Mouse (Mus musculus) lung, postnatal 10 days (tissue): ENCODE measurements around the gene Commd8.

Experiments
- DNase-seq: peaks from one replicate; pipeline ENCODE4 v3.0.0; 2021

The Commd8 gene

GRCm38 (mm10) chr5:72167594-72168284 lies at the start of gene Commd8:
Gene Commd8 (minus strand): TSS chr5:72168189.
- DNase-seq = peak; percentile 99

- no peak for DNase-seq
Measured at GRCm38 (mm10) chr5:72211741-72212140, 43.8 kb upstream of the Commd8 start.

- DNase-seq = no peak
Measured at GRCm38 (mm10) chr5:72210812-72211139, 42.8 kb upstream of the Commd8 start.

- DNase-seq = no peak
Measured at GRCm38 (mm10) chr5:72210123-72210811, 42.3 kb upstream of the Commd8 start.

GRCm38 (mm10) chr5:72208515-72208914 lies 40.5 kb upstream of the Commd8 start:
- no peak for DNase-seq

GRCm38 (mm10) chr5:72205271-72205670 lies 37.3 kb upstream of the Commd8 start:
- DNase-seq = no peak

GRCm38 (mm10) chr5:72204507-72204906 lies 36.5 kb upstream of the Commd8 start:
- DNase-seq = no peak

- DNase-seq = no peak
Measured at GRCm38 (mm10) chr5:72203734-72204073, 35.7 kb upstream of the Commd8 start.

- peak; percentile 97 for DNase-seq
Measured at GRCm38 (mm10) chr5:72203028-72203733, 35.2 kb upstream of the Commd8 start.

GRCm38 (mm10) chr5:72202016-72202415 lies 34.0 kb upstream of the Commd8 start:
- DNase-seq = peak; percentile 59

- peak; percentile 57 for DNase-seq
Measured at GRCm38 (mm10) chr5:72201600-72201999, 33.6 kb upstream of the Commd8 start.

GRCm38 (mm10) chr5:72195442-72195841 lies 27.5 kb upstream of the Commd8 start:
- no peak for DNase-seq

GRCm38 (mm10) chr5:72191932-72192331 lies 23.9 kb upstream of the Commd8 start:
- no peak for DNase-seq

GRCm38 (mm10) chr5:72191154-72191553 lies 23.2 kb upstream of the Commd8 start:
- DNase-seq = no peak

- DNase-seq = no peak
Measured at GRCm38 (mm10) chr5:72184437-72185100, 16.6 kb upstream of the Commd8 start.

GRCm38 (mm10) chr5:72183929-72184328 lies 15.9 kb upstream of the Commd8 start:
- peak; percentile 59 for DNase-seq

- peak; percentile 54 for DNase-seq
Measured at GRCm38 (mm10) chr5:72182804-72183203, 14.8 kb upstream of the Commd8 start.

GRCm38 (mm10) chr5:72181194-72181593 lies 13.2 kb upstream of the Commd8 start:
- DNase-seq = no peak

GRCm38 (mm10) chr5:72175530-72175929 lies 7.5 kb upstream of the Commd8 start:
- no peak for DNase-seq

- no peak for DNase-seq
Measured at GRCm38 (mm10) chr5:72175050-72175449, 7.1 kb upstream of the Commd8 start.

- DNase-seq = no peak
Measured at GRCm38 (mm10) chr5:72173521-72173920, 5.5 kb upstream of the Commd8 start.

- peak; percentile 72 for DNase-seq
Measured at GRCm38 (mm10) chr5:72172675-72173074, 4.7 kb upstream of the Commd8 start.

GRCm38 (mm10) chr5:72170067-72170466 lies 2.1 kb upstream of the Commd8 start:
- no peak for DNase-seq

- no peak for DNase-seq
Measured at GRCm38 (mm10) chr5:72168285-72168621, 264 bp upstream of the Commd8 start.
